Mouse (Mus musculus) left cerebral cortex, adult 9 months (tissue): ENCODE measurements around the gene Slc25a19.

Experiments used
- DNase-seq, 2 experiments: peaks; one replicate each; pipeline ENCODE4 v3.0.0; 2022; ENCODE audit warnings: low spot score in 2 of 2

Gene Slc25a19

DNA sequence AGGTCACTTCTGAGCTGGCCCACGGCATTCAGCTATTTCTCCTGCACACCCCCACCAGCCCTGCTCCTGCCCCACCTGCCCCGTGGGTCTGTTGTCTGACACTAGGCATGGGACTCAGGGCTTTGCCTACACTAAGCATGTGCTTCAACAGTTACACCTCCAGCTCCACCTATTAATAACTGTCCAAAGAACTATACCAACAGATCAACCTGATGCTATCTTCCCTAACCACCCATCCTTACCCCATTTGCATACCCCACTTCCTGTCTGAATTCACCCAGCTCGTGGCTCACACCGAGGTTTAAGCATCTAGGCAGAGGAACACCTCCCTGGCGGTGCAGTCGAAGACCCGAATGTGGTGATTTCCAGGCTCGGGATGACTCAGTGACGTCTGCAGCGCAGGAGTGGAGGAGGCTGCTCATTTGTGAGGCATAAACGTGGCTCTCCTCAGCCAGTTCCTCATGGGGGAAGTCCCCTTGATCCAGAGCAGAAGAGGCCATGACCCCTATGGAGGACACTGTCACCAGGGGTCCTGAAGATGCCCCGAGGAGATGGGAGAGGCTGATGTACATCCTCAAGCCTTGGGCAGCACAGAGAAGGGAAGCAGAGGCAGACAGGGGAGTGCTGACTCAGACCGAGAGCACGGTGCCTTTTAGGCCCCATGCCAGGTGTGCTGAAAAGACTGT, 13.0 kb upstream of the Slc25a19 start:
- DNase-seq = peak in 1 of 2 experiments; percentile 34

DNA sequence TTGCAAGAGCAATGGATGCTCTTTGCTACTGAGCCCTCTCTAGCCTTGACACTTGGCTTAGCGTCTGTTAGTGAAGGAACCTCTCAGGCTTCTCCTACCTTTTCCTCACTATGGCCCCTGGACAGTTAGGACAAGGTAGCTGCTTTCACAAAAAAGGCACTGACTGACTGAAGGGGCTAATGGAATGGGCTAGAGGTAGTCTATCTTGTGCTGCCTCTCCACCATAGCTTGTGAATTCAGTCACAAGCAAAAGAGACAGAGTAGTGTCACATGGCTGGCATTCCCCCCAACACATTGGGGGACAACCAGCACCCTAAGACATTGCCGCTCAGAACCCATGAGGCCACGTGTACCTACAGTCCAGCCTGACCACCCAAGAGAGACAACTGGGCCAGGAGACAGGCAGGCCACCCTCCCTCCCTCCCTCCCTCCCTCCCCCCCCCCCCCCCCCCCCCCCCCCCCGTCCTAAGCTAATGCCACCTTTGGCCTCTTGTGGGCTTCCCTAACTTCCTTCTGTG, 12.3 kb upstream of the Slc25a19 start:
- DNase-seq = no peak

DNA sequence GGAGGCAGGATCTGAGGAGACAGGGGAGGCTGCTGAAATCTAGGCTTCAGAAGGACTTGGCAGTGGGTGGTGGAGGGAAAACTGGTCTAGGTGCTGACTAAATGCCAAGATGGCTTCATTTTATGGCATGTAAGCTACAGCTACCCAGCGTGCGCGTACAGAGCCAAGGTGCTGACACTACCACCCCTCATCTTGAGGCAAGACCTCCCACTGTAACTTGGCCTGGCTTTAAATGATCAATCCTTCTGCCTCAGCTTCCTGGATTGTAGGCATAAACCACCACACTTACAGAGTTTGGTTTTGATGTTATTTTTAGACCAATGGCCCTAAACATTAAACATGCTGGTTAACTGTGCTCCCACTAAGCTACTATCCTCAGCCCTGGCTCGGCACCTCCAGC, 11.4 kb upstream of the Slc25a19 start:
- DNase-seq = no peak

DNA sequence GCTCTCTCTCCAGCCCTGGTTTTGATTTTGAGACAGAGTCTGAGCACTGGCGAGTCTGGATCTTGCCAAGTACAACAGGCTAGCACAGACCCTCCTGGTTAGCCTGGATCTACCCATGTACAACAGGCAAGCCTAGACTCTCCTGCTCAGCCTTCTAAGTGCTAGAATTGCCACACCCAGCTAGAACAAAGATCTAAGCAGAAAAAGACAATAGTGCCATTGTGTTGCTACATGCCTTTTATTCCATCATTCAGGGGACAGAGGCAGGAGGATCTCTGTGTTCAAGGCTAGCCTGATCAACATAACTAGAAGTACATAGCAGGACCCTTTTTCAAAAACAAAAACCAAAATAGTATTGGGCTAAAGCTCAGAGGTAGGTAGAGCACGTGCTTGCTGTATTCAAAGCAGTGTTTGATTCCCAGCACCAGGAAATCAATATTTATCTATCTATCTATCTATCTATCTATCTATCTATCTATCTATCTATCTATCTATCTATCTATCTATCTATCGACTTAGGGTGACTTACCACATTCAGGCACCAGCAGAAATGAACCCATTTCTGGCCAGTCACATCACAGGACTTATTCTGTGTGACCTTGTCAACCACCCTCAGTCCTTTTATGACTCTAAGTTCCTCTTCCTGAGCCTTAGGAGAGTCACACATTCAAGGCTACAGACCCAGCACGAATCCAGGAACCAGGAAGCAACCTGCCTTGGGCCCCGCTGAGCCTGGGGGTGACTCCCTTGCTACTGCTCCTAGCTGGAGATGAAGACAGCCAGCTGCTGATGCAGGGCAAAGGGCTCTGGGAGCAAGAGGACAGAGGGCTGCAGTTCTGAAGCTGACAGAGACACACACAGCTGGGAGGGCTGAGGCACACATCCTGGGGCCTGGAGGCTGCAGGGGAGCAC, 10.7 kb upstream of the Slc25a19 start:
- DNase-seq = no peak

DNA sequence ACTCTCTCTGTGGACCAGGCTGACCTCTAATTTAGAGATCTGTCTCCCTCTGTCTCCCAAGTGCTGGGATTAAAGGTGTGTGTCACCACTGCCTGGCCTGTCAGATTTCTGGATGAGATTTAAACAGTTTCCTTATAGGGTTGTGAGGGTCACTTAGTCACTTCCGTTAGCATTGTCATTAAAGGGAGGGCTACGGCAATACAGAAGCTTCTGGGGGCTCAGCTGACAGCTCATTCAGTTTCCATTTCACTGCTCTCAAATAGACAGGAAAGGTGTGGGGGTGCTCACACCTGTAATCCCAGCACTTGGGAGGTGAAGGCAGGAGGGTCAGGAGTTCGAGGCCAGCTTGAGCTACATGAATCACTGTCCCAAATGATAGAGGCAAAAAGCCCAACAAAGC, 8.9 kb upstream of the Slc25a19 start:
- no peak for DNase-seq

DNA sequence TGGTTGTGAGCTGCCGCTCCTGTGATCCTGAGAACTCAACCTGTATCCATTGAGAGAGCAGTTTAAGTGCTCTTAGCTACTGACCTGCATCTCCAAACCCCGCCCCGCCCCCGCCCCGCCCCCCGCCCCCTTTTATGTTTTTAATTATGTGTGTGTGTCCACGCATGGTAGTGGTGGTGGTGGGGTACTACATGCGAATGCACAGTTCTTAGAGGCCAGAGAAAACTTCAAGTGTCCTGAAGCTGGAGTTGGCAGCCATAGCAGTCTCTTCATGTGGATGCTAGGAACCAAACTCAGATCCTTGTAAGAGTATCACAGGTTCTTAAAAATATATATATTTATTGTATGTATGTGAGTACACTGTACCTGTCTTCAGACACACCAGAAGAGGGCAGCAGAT, 7.4 kb upstream of the Slc25a19 start:
- no peak for DNase-seq

DNA sequence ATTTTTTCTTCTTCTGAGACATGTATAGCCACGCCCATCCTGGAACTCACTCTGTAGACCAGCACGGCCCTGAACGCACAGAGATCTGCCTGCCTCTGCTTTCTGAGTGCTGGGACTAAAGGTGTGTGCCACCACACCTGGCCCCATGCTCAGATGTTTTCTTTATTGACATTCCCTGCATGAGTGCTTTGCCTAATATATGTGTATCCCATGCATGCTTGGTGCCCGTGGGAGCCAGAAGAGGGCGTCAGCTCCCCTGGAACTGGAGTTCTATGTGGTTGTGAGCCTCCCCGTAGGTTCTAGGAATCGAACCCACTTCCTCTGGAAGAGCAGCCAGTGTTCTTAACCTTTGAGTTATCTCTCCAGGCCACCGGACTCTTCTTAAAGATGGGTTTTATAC, 6.9 kb upstream of the Slc25a19 start:
- no peak for DNase-seq

DNA sequence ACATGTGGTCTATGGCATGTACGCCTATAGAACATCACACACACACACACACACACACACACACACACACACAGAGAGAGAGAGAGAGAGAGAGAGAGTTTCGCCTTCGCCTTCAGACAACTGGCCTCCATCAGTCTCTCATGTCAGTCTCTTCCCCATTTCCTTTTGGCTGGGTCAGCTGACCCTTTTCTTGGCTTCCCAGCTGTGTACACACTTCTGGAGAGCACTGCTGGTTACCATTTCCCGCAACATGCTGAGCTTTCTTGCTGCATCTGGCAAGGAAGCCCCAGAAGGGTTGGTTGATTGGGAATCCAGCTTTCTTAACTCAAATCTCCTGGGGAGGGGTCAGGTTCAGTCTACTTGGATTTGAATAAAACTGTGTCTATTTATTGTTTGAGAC, 6.0 kb upstream of the Slc25a19 start:
- no peak for DNase-seq

DNA sequence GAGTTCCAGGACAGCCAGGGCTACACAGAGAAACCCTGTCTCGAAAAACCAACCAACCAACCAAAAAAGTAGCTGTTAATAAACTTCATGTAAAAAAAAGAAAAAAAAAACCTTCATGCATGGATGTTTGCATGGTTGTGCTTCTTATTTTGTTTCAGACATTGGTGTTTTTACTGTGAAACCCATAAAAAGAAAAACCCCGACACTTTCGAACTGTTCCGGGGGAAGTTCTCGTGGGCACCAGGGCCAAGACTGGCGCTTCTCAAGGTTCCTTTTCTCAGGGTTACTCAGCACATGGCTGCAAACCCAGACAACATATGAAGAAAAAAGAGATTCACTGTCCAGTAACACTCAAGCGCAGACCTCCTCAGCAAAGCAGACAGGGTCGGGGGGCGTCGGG, 4.8 kb upstream of the Slc25a19 start:
- no peak for DNase-seq

DNA sequence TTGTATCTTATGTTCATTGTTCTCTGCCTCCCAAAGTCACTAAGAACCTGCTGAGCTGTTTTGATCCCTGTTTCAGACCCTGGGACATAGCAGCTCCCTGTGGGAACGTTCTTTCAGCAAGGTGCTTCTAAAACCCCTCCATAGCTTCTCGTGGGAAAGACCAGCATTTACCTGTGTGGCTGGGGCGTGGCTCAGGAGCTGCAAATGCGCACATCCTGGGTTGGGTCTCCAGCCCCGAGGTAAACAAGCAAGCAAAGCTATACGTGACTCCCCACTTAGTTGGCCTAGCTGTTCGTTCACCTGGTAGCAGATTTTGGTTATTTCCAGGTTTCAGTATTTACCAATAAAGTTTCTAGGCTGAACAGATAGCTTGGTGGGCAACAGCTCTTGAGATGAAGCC, 4.2 kb upstream of the Slc25a19 start:
- no peak for DNase-seq

DNA sequence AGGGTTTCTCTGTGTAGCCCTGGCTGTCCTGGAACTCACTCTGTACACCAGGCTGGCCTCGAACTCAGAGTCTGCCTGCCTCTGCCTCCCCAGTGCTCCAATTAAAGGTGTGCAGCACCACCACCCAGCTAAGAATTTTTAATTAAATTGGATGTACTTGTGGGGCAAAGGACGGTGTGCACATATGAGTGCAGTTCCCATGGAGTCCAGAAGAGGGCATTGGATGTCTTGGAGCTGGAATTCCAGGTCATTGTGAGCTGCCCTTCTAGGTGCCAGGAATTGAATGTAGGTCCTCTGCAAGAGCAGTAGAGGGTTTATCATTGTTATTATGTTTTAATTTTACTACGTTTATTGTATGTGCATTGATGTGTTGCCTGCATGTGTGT, 3.4 kb upstream of the Slc25a19 start:
- DNase-seq = peak in 1 of 2 experiments; percentile 45

DNA sequence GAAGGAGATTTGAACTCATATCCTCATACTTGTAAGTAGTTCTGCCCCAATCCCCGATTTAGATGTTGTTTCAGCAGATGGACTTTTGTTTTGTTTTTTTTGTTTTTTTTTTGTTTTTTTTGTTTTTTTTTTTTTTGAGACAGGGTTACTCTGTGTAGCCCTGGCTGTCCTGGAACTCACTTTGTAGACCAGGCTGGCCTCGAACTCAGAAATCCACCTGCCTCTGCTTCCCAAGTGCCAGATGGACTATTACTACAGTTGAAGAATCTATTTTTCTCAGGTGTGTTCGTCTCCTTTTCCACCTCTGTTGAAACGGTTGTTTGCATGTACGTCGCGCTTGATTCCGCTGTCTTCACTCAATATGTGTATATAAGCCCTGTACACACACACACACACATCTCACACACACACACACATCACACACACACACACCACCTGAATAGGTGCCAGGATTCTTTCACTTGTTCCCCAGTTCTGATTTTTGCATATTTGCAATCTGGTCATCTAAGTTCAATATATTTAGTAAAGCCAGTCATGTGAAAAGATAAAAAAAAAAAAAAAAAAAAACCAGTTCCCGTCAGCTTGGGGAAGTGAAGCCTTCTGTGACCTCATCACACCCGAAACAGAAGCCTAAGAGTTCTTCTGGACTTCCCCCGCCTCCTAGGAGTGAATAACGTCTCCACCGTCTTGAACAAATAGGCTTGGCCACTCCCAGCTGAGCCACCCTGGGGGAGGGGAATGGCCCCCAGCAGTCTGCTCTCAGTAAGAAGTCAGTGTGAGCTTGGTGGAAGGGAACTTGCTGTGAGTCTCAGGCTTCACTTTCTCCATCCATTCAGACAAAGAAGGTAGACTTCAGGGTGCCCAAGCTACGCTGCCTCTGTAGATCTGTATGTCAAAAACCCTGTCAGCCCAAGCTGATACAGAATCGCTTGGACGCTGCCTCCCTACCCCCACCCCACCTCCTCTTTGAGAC, 2.7 kb upstream of the Slc25a19 start:
- DNase-seq = peak in 1 of 2 experiments; percentile 39

DNA sequence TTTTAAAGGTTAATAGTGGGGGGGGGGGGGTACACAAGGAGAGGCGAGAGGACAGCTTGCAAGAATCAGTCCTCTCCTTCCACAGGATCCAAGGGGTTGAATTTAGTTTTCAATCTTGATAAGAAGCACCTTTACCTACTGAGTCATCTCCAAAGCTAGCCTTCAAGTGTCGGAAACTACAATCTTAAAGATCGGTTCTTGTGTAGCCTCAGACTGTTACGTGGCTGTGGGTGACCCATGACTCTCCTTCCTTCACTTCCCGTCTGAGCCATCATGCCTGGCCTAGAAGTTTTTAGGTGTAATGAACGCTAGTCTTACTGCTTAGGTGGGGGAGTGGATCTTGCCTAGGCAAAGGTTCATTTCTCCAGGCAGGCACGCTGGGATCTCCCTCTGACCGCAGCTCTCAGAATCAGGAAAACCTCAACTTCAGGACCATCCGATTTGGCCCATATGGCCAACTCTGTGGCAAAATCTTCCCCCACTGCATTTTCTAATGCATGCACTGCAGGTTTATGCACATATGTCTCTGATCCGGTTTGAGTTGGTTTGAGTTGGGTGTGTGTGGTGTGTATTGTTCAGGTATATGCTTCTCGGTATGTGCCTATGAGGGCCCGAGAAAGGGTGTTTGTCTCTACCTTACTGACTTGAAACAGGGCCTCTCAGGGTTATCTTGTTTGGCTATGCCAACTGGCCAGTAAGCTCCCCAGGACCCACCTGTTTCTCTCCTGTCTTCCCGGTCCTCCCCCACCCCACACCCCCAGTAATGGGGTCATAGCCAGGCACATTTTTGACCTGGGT, 1.8 kb upstream of the Slc25a19 start:
- DNase-seq = no peak

DNA sequence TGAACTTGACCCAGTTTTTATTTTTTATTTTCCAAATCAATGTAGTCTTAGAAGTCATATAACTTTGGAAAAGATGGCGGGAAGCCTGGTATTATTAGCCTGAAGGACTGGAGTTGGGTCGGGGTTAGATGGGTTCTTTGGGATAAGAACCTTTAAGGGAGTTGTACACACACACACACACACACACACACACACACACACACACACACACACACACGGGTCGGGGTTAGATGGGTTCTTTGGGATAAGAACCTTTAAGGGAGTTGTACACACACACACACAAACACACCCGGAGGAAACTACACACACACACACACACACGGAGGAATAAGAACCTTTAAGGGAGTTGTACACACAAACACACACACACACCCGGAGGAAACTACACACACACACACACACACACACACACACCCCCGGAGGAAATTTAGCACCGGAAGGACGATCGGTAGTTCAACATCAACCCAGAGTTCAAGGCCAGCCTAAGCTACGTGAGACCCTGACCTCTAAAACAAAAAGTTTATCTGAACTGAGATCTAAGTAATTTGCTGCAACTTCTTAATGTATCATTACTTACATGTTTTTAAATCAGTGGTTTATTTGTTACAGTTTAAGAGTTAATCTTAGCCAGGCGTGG, 488 bp upstream of the Slc25a19 start:
- DNase-seq = no peak

DNA sequence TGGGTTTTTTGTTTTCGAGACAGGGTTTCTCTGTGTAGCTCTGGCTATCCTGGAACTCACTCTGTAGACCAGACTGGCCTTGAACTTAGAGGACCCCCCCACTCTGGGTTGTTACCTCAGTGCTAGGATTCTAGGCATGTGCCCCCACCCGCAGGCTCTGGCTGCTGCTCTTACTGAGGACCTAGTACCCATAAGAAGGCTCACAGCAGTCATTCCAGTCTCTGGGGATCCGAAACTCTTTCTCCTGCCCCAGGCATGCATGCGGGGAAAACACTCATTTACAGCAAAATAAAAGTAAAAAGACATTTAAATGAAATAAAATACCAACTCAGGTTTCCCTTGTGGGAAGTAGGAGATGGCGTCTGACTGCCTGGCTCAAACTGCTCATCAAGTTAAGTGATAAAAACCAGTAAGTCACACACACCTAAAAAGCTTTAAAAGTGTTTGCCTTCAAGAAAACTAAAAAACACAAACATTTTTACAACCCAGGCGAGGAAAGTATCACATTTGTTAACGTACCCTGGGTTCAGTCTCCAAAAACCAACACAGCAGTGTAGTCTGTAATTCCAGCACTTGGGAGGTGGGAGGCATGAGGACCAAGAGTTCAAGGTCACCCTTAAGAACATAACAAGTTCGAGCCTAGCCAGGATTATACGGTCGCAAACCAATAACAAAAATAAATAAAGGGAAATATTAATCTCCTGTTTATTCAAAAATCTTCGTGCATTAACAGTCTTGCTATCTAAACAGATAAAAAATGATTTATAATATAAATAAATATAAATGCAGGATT, 1.1 kb downstream of the Slc25a19 start:
- DNase-seq = no peak

DNA sequence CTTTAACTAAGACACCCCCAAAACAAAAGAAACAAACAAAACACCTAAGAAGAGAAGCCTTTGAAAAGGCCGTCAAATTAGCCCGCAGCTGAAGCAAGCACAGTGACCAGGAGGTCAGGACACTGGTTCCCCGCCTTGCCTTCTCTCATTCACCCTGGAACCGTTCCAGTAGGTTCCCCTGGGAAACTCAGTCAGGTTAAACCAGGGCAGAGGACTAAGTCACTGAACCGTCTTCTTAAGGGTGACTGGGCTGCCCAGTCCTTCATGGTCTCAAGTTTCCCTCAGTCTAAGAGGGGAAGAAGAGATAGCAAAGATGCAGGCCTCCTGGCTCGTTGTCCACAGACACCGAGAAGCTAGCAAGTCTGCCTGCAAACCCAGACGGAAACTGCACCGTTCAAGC, 2.2 kb downstream of the Slc25a19 start:
- DNase-seq = no peak

DNA sequence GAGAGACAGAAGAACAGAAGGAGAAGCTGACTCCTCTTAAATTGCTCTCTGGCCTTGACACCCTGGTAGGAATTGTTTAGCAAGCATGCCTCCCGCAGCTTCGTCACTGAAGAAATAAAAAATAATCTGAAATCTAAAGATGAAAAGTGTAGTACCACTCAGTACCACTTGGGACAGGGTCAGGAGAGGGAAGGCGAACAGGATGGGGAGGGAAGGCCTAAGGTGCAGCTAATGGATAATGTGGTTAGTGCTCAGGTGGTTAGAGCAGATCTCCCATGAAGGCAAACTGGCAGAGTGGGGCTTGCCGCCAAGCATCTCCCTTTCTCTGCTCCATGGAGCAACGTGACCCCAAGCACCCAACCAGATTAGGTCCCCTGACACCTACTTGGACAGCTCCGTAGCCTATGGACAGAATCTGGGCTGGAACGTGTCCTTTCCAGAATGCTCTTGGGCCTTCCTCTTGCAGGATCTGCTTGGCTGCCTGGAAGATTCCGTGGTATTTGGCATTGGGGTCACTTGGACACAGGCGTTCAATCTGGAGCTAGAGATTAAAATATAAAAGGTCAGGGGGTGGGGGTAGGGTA, 4.5 kb downstream of the Slc25a19 start:
- DNase-seq = no peak

DNA sequence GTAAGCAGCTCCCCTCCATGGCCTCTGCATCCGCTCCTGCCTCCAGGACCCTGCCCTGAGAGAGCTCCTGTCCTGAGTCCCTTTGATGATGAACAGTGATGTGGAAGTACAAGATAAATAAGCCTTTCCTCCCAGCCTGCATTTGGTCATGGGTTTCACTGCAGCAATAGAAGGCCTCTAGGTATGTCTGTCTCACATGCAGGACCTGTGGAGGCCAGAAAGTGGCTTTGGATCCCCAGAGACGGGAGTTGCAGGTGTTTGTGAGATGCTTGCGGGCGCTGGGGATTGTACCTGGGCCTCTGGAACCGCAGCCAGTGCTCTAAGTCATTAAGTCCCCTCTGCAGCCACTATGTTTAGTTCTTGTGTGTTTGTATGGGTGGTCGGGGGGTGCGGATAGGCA, 8.1 kb downstream of the Slc25a19 start:
- no peak for DNase-seq
